Mouse (Mus musculus): Measurements from ENCODE around the gene Rae1. TPM values are rescaled to one million over a fixed set of nuclear protein-coding genes. Genes with fewer than 3 reads are reported as not detected.

Gene Rae1
- total RNA-seq, 2 experiments from 2014 or later, result 55.8 to 61.1 TPM

DNA sequence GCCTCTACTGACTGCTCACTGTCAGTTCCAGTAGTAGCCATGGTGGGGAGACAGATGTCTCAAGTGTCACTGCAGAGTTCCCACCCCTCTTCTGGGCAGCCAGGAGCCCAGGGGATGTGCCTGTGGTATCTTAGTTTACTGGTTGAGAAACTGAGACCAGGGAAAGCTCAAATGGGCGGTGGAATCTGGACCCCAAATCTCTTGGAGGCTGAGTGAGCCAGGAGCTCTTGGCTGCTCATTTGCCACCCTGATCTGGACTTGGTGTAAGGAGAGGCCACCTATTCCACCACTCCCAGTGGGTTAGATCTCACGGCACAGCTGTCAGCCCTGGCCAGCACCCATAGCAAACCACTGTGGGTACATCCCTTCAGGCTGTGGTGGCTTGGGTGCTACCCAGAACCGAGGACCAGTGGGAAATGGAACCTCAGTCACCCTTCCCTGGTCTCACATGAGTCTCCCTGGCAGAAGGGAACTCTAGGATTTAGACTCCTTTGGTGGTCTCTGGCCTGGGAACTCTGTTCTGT is 28.7 kb downstream of the Rae1 start:
- DNase-seq (ENCODE audit: extremely low spot score in 1 of 2, low spot score in 2 of 2), result no peak
- TF ChIP-seq CTCF (IDR thresholded peaks at IDR 0.05), result no peak; the same call in 1 of the 2 replicates
- Histone ChIP-seq H3K4me3 (no peak overlapping the region), H3K27ac (no peak overlapping the region)
- intact Hi-C loops (cut with DNase I), result no loop called here

DNA sequence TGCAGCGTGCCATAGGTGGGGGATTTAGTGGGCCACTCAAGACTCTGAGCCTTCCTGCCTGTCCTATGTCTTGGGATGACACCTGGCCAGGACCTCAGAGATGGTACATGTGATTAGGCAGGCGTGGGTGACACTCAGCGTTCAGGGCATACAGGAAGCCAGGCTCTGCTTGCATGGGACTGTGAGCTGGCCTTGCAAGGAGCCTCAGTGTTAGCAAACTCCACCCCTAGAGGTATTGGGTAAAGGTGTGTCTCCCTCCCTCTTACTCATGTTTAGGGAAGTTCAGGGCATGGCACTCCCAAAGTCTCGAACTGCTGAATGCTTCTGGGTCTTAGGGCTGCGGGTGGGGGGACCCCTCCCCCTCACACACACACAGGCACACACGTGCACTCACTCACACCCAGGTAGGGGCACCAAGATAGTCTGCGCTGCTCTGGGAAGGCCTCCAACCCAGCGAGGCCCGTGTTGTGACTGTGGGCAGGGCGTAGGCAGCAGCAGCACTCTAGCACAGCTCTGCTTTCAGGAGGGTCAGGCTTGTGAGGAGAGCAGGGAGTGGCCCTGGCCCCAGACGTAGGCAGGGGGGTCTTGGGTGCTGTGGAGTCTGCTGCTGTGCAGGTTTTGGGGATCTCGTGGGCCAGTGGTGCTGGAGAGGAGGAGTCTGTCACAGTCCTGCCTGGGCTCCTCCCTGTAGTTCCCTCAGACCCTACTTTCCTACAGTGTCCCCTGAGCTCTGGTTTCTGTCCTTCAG is 30.8 kb downstream of the Rae1 start:
- Histone ChIP-seq H3K4me3 (no peak overlapping the region), H3K27ac (no peak overlapping the region)
- TF ChIP-seq CTCF (IDR thresholded peaks at IDR 0.05), result no peak
- DNase-seq (ENCODE audit: extremely low spot score in 1 of 2, low spot score in 2 of 2), result no peak
- intact Hi-C loops (cut with DNase I), result no loop called here

DNA sequence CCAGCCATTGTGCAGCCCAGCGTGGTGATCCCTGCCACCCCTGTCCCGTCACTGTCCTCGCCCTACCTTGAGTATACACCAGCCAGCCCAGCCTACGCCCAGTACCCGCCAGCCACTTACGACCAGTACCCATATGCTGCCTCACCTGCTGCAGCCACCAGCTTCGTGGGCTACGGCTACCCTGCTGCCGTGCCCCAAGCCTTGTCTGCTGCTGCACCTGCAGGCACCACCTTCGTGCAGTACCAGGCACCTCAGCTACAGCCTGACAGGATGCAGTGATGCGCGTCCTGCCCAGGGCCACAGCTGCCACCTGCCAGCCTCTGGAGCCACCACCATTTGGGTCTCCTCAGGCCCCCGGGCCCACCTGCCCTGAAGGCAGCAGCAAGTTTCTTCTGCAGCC is 33.6 kb downstream of the Rae1 start:
- Histone ChIP-seq H3K4me3 (no peak overlapping the region), H3K27ac (no peak overlapping the region)
- intact Hi-C loops (cut with DNase I), result no loop called here
- no peak for DNase-seq (ENCODE audit: extremely low spot score in 1 of 2, low spot score in 2 of 2)
- TF ChIP-seq CTCF (IDR thresholded peaks at IDR 0.05), result no peak

DNA sequence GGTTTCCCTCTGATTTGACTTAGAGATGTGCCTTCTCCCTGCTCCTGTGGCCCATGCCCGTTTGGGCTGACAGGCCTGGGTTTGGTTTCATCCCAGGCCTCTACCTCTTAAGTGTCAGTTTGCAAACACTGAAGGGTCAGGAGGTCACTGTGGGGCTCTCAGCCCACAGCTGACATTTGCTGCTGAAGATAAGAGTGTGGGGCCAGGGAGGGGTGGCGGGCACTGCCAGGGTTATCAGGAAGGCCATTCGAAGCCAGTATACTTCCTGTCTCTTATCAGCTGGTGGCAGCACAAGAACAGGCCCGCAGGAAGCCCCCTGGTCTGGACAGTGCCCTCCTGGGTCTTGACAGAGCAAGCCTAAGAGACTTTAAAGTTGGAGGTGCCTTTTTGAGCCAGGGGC is 35.1 kb downstream of the Rae1 start:
- DNase-seq (ENCODE audit: extremely low spot score in 1 of 2, low spot score in 2 of 2), result no peak
- TF ChIP-seq CTCF (IDR thresholded peaks at IDR 0.05), result no peak
- no peak overlapping the region for H3K4me3 ChIP-seq
- H3K27ac ChIP-seq, result no peak overlapping the region
- intact Hi-C loops (cut with DNase I), result no loop called here

DNA sequence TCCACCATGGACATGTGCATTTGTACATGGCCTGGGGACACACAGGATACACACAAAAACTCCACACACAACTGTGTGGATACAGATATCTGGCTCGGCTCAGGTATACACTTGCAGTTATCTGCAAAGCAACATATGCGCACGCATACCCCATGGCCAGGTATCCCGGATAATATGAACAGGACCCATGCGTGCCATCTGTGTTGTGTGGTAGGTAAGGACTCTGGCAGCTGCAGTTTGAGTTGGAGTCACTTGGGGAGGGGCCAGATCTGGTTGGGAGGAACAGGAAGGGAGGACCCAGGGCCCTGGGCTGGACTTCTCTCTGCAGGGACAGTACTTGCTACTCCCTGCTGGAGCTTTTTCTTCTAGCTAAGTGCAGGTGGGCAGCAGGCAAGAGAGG is 35.7 kb downstream of the Rae1 start:
- DNase-seq (ENCODE audit: extremely low spot score in 1 of 2, low spot score in 2 of 2), result no peak
- intact Hi-C loops (cut with DNase I), result no loop called here
- Histone ChIP-seq H3K4me3 (no peak overlapping the region), H3K27ac (no peak overlapping the region)
- no peak for TF ChIP-seq CTCF (IDR thresholded peaks at IDR 0.05)

DNA sequence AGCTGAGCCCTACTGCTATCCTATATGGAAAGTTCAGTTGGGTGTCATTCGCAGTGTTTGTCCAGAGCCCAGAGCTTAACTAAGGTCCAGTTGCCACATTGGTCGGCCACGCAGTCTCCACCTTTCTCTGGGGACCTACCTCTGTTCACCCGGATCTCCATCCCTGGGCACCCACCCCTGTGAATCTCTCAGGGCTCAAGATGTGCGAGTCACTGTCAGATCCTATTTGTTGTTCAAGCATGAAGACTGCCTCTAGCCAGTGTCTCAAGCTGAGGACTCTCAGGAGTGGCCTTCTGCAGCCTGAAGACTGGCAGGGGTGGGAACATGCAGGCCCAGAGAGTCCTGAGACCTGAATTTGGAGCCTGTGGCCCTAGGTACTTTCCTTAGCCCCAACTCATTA is 36.1 kb downstream of the Rae1 start:
- TF ChIP-seq CTCF (IDR thresholded peaks at IDR 0.05), result no peak
- H3K4me3 ChIP-seq, result no peak overlapping the region
- intact Hi-C loops (cut with DNase I), result no loop called here

DNA sequence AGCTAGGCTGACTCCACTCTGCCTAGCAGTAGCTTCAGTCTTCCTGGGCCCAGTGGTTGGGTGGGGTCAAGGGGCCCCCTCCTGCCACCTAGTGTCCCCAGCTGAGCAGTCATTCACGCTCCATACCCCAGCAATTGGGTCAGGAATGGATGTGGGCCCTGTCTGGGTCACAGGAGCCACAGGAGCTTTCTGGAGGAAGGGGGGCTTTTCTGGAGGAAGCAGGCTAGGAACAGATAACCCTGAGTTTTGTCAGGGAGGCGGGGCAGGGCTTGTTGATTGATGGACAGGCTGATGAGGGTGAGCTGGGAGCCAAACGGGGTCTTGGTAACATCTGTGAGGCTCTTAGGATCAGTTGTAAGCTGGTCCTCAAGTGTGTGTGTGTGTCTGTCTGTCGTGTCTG is 36.7 kb downstream of the Rae1 start:
- DNase-seq (ENCODE audit: extremely low spot score in 1 of 2, low spot score in 2 of 2), result no peak
- TF ChIP-seq CTCF (IDR thresholded peaks at IDR 0.05), result no peak
- no peak overlapping the region for H3K4me3 ChIP-seq
- intact Hi-C loops (cut with DNase I), result no loop called here
- no peak overlapping the region for H3K27ac ChIP-seq

More for the DNA sequence above, 36.1 kb downstream of the Rae1 start:
- H3K27ac ChIP-seq, result no peak overlapping the region
- no peak for DNase-seq (ENCODE audit: extremely low spot score in 1 of 2, low spot score in 2 of 2)

DNA sequence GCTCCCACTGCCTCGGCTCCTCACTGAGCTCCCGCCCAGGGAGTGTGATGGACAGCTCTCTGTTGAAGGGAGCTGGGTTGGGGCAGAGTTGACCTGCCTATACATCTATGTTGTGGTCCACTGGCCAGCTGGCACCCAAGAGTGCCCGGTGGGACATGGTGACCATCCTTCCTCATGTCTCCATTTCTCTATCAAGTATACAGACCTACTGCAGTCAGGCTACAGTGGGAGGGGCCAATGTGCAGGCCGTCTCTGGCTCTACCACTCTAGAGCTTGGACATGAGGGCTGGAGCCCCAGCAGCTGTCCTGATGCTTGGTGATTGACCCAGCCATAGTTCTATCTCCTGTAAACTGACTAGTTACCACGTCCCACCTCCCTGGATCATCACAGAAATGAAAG is 37.4 kb downstream of the Rae1 start:
- no peak for TF ChIP-seq CTCF (IDR thresholded peaks at IDR 0.05)
- no peak overlapping the region for H3K27ac ChIP-seq
- DNase-seq (ENCODE audit: extremely low spot score in 1 of 2, low spot score in 2 of 2), result no peak
- no peak overlapping the region for H3K4me3 ChIP-seq
- intact Hi-C loops (cut with DNase I), result no loop called here

DNA sequence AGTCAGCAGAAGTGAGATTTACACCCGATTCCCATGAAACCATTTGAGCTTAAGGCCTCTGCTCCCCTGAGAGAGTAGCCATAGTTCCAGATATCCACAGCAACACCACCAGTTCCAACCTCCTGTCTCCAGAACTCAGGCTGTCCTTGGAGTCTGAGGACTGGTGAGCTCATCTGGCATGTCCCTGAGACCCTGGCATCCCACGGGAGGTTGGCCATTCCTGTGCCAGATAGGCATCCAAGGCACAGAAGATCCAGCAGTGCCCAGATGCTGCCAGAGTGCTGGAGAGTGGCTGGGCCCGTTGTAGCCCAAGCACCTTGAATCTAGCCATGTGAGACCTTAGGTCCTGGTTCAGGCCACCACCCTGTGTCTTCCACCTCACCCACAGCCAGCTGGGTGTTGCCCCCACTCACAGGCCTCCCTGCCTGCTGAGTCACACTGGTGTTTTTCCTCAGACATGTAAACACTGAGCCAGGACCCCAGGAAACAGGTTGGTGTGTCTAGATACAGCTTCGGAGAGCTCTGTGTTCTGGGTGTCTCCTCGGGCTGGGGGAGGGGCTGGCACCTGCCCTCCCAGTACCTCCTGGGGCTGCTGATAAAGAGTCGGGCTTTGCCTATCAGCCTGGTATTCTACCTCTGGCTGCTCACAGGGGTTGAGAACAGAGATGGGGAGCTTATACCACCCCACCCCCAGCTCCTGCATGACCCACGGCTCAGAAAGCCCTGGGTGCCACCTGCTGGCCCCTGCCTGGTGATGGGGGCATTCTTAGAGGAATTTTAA is 38.1 kb downstream of the Rae1 start:
- TF ChIP-seq CTCF (IDR thresholded peaks at IDR 0.05), result no peak
- intact Hi-C loops (cut with DNase I), result no loop called here
- no peak for DNase-seq (ENCODE audit: extremely low spot score in 1 of 2, low spot score in 2 of 2)
- Histone ChIP-seq H3K4me3 (no peak overlapping the region), H3K27ac (no peak overlapping the region)

DNA sequence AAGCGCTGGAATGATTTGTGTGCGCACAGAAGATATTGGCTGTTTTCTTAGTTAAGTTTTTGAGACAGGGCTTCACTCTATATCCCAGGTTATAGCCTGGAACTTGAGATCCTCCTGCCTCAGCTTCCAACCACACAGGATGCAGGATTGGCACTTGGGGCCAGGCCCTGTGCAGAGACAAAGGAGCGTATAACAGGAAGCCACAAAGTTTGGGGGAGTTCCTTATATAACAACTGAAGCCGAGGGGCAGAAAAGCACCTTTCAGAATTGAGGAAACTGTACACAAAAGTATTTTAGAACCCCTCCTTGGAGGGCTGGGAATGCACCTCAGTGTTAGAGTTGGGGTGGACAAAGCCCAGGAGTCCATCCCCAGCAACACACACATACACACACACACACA is 39.1 kb downstream of the Rae1 start:
- intact Hi-C loops (cut with DNase I), result no loop called here
- no peak overlapping the region for H3K4me3 ChIP-seq
- no peak for DNase-seq (ENCODE audit: extremely low spot score in 1 of 2, low spot score in 2 of 2)
- no peak overlapping the region for H3K27ac ChIP-seq
- TF ChIP-seq CTCF (IDR thresholded peaks at IDR 0.05), result no peak

DNA sequence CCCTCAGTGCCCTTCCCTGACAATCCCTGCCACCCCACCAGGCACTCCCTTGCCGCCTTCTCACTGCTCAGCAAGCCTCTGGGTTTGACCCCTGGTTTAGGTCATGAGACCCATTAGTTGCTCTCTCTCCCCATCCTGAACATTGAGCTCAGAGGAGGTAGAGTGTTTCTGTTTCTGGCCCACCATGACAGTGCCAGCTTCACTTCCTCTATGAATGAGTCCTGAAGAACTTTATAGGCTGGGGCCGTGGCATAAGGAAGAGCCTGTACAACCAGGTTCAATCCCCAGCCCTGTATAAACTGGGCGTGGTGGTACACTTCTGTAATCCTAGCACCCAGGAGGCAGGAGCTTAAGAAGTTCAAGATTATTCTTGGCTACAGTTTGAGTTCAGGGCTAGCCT is 40.9 kb downstream of the Rae1 start:
- Histone ChIP-seq H3K27ac (no peak overlapping the region), H3K4me3 (no peak overlapping the region)
- intact Hi-C loops (cut with DNase I), result no loop called here
- TF ChIP-seq CTCF (IDR thresholded peaks at IDR 0.05), result no peak
- DNase-seq (ENCODE audit: extremely low spot score in 1 of 2, low spot score in 2 of 2), result no peak

DNA sequence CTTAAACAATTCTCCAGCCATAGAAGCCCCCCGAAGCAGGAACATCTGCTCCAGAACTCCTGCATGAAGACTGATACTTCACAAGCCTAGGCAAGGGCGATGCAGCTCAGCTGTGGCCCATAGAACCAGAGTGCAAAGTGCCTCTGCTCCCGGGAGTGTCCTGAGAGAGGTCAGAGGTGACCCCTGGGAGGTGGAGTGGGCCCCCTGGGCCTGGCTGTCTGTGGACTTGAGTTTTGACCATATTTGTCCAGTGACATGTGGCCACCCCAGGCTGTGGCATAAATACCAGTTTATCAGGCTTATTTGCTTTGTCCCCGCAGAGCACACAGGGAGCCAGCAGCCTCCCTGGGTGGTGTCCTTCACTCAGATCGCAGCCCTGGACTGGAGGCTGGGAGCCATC is 41.3 kb downstream of the Rae1 start:
- no peak for TF ChIP-seq CTCF (IDR thresholded peaks at IDR 0.05)
- Histone ChIP-seq H3K4me3 (no peak overlapping the region), H3K27ac (no peak overlapping the region)
- no peak for DNase-seq (ENCODE audit: extremely low spot score in 1 of 2, low spot score in 2 of 2)
- intact Hi-C loops (cut with DNase I), result no loop called here
